Mouse (Mus musculus): ENCODE data around the gene Map2k5. TPM values are rescaled to one million over a fixed set of nuclear protein-coding genes. Genes with fewer than 3 reads are reported as not detected.

Gene Map2k5
- polyA plus RNA-seq, 1 experiment from 2014 or later, result 38.4 TPM

- H3K9ac ChIP-seq (replicated peaks; ENCODE audit: low read length), result no peak overlapping the region
- H3K4me3 ChIP-seq (ENCODE audit: low read length), result no peak overlapping the region
- H3K9me3 ChIP-seq (ENCODE audit: low read length), result no peaks in the 10 kb centered on the region
- no peak for ATAC-seq (ENCODE audit: low FRiP score, low TSS enrichment)
- H3K4me1 ChIP-seq (ENCODE audit: insufficient read depth, low read length), result 0 out of 2 replicates have a peak, but pooled peaks cover 3% of the 10 kb centered on the region
- no peaks in the 10 kb centered on the region for H3K27me3 ChIP-seq (ENCODE audit: insufficient read depth, low read length)
- no peak overlapping the region for H3K27ac ChIP-seq (ENCODE audit: low read length)
- no peak overlapping the region for H3K4me2 ChIP-seq (replicated peaks; ENCODE audit: low read depth, low read length)
- H3K36me3 ChIP-seq (ENCODE audit: insufficient read depth, low read length), result 0 out of 2 replicates have a peak, but pooled peaks cover under 1% of the 10 kb centered on the region
- 94% methylated on average over 15 of the region's 15 CpGs for WGBS
Measured at GRCm38 (mm10) chr9:63206769-63207276, 170.9 kb downstream of the Map2k5 start.

- Histone ChIP-seq H3K9ac (replicated peaks; ENCODE audit: low read length) (no peak overlapping the region), H3K36me3 (ENCODE audit: insufficient read depth, low read length) (0 out of 2 replicates have a peak, but pooled peaks cover 2% of the 10 kb centered on the region), H3K27ac (ENCODE audit: low read length) (no peak overlapping the region), H3K4me1 (ENCODE audit: insufficient read depth, low read length) (peaks cover 4% of the 10 kb centered on the region), H3K4me3 (ENCODE audit: low read length) (no peak overlapping the region), H3K9me3 (ENCODE audit: low read length) (no peaks in the 10 kb centered on the region), H3K27me3 (ENCODE audit: insufficient read depth, low read length) (no peaks in the 10 kb centered on the region), H3K4me2 (replicated peaks; ENCODE audit: low read depth, low read length) (no peak overlapping the region)
- ATAC-seq (ENCODE audit: low FRiP score, low TSS enrichment), result no peak
- 81% methylated on average over 3 of the region's 3 CpGs for WGBS
Measured at GRCm38 (mm10) chr9:63203461-63203860, 174.2 kb downstream of the Map2k5 start.

- Histone ChIP-seq H3K9me3 (ENCODE audit: low read length) (no peaks in the 10 kb centered on the region), H3K27me3 (ENCODE audit: insufficient read depth, low read length) (no peaks in the 10 kb centered on the region), H3K9ac (replicated peaks; ENCODE audit: low read length) (no peak overlapping the region), H3K27ac (ENCODE audit: low read length) (peak overlapping the region; percentile 43; the same call in 1 of the 2 replicates), H3K4me3 (ENCODE audit: low read length) (no peak overlapping the region), H3K4me2 (replicated peaks; ENCODE audit: low read depth, low read length) (no peak overlapping the region), H3K36me3 (ENCODE audit: insufficient read depth, low read length) (0 out of 2 replicates have a peak, but pooled peaks cover 2% of the 10 kb centered on the region), H3K4me1 (ENCODE audit: insufficient read depth, low read length) (peaks cover 20% of the 10 kb centered on the region)
- 81% methylated on average over 15 of the region's 15 CpGs for WGBS
- peak; percentile 82 for ATAC-seq (ENCODE audit: low FRiP score, low TSS enrichment)
Measured at GRCm38 (mm10) chr9:63201376-63202323, 176.1 kb downstream of the Map2k5 start.

GRCm38 (mm10) chr9:63197252-63197651, 180.4 kb downstream of the Map2k5 start:
- H3K27ac ChIP-seq (ENCODE audit: low read length), result peak overlapping the region; percentile 7; the same call in 1 of the 2 replicates
- H3K27me3 ChIP-seq (ENCODE audit: insufficient read depth, low read length), result no peaks in the 10 kb centered on the region
- peaks cover 29% of the 10 kb centered on the region for H3K4me1 ChIP-seq (ENCODE audit: insufficient read depth, low read length)
- ATAC-seq (ENCODE audit: low FRiP score, low TSS enrichment), result peak; percentile 41; the same call in 1 of the 2 replicates
- H3K4me2 ChIP-seq (replicated peaks; ENCODE audit: low read depth, low read length), result peak overlapping the region; percentile 39
- no peak overlapping the region for H3K9ac ChIP-seq (replicated peaks; ENCODE audit: low read length)
- peak overlapping the region; percentile 11 for H3K4me3 ChIP-seq (ENCODE audit: low read length)
- no peaks in the 10 kb centered on the region for H3K9me3 ChIP-seq (ENCODE audit: low read length)
- H3K36me3 ChIP-seq (ENCODE audit: insufficient read depth, low read length), result 0 out of 2 replicates have a peak, but pooled peaks cover 2% of the 10 kb centered on the region
- WGBS, result 2% methylated on average over 8 of the region's 8 CpGs

- WGBS, result 42% methylated on average over 8 of the region's 8 CpGs
Measured at GRCm38 (mm10) chr9:63196114-63196682, 181.5 kb downstream of the Map2k5 start.

GRCm38 (mm10) chr9:63195523-63195922, 182.2 kb downstream of the Map2k5 start:
- no peak overlapping the region for H3K4me3 ChIP-seq (ENCODE audit: low read length)
- ATAC-seq (ENCODE audit: low FRiP score, low TSS enrichment), result no peak
- no peak overlapping the region for H3K27ac ChIP-seq (ENCODE audit: low read length)
- no peak overlapping the region for H3K4me2 ChIP-seq (replicated peaks; ENCODE audit: low read depth, low read length)
- H3K9me3 ChIP-seq (ENCODE audit: low read length), result no peaks in the 10 kb centered on the region
- WGBS, result 55% methylated on average over 4 of the region's 4 CpGs
- no peak overlapping the region for H3K9ac ChIP-seq (replicated peaks; ENCODE audit: low read length)
- peaks cover 29% of the 10 kb centered on the region for H3K4me1 ChIP-seq (ENCODE audit: insufficient read depth, low read length)
- H3K27me3 ChIP-seq (ENCODE audit: insufficient read depth, low read length), result no peaks in the 10 kb centered on the region
- no peaks in the 10 kb centered on the region for H3K36me3 ChIP-seq (ENCODE audit: insufficient read depth, low read length)

More at GRCm38 (mm10) chr9:63196114-63196682, 181.5 kb downstream of the Map2k5 start:
- peak; percentile 52; the same call in 1 of the 2 replicates for ATAC-seq (ENCODE audit: low FRiP score, low TSS enrichment)
- H3K4me3 ChIP-seq (ENCODE audit: low read length), result no peak overlapping the region
- no peak overlapping the region for H3K9ac ChIP-seq (replicated peaks; ENCODE audit: low read length)
- peak overlapping the region; percentile 43; the same call in 1 of the 2 replicates for H3K27ac ChIP-seq (ENCODE audit: low read length)
- no peaks in the 10 kb centered on the region for H3K27me3 ChIP-seq (ENCODE audit: insufficient read depth, low read length)
- peaks cover 29% of the 10 kb centered on the region for H3K4me1 ChIP-seq (ENCODE audit: insufficient read depth, low read length)
- no peak overlapping the region; the same call in 1 of the 2 replicates for H3K4me2 ChIP-seq (replicated peaks; ENCODE audit: low read depth, low read length)
- H3K36me3 ChIP-seq (ENCODE audit: insufficient read depth, low read length), result no peaks in the 10 kb centered on the region
- H3K9me3 ChIP-seq (ENCODE audit: low read length), result no peaks in the 10 kb centered on the region

GRCm38 (mm10) chr9:63194791-63195190, 182.9 kb downstream of the Map2k5 start:
- H3K9me3 ChIP-seq (ENCODE audit: low read length), result no peaks in the 10 kb centered on the region
- ATAC-seq (ENCODE audit: low FRiP score, low TSS enrichment), result no peak
- WGBS, result 61% methylated on average over 9 of the region's 9 CpGs
- no peaks in the 10 kb centered on the region for H3K27me3 ChIP-seq (ENCODE audit: insufficient read depth, low read length)
- peaks cover 29% of the 10 kb centered on the region for H3K4me1 ChIP-seq (ENCODE audit: insufficient read depth, low read length)
- no peak overlapping the region for H3K27ac ChIP-seq (ENCODE audit: low read length)
- no peak overlapping the region for H3K9ac ChIP-seq (replicated peaks; ENCODE audit: low read length)
- no peak overlapping the region for H3K4me2 ChIP-seq (replicated peaks; ENCODE audit: low read depth, low read length)
- no peak overlapping the region for H3K4me3 ChIP-seq (ENCODE audit: low read length)
- H3K36me3 ChIP-seq (ENCODE audit: insufficient read depth, low read length), result no peaks in the 10 kb centered on the region

GRCm38 (mm10) chr9:63192809-63193208, 184.9 kb downstream of the Map2k5 start:
- H3K27me3 ChIP-seq (ENCODE audit: insufficient read depth, low read length), result no peaks in the 10 kb centered on the region
- no peak overlapping the region for H3K9ac ChIP-seq (replicated peaks; ENCODE audit: low read length)
- WGBS, result 92% methylated on average over 4 of the region's 4 CpGs
- H3K4me1 ChIP-seq (ENCODE audit: insufficient read depth, low read length), result peaks cover 24% of the 10 kb centered on the region
- H3K27ac ChIP-seq (ENCODE audit: low read length), result no peak overlapping the region
- no peak overlapping the region for H3K4me3 ChIP-seq (ENCODE audit: low read length)
- H3K4me2 ChIP-seq (replicated peaks; ENCODE audit: low read depth, low read length), result no peak overlapping the region
- ATAC-seq (ENCODE audit: low FRiP score, low TSS enrichment), result no peak
- no peaks in the 10 kb centered on the region for H3K9me3 ChIP-seq (ENCODE audit: low read length)
- no peaks in the 10 kb centered on the region for H3K36me3 ChIP-seq (ENCODE audit: insufficient read depth, low read length)

- H3K4me3 ChIP-seq (ENCODE audit: low read length), result no peak overlapping the region
- H3K9me3 ChIP-seq (ENCODE audit: low read length), result no peaks in the 10 kb centered on the region
- no peaks in the 10 kb centered on the region for H3K27me3 ChIP-seq (ENCODE audit: insufficient read depth, low read length)
- H3K4me1 ChIP-seq (ENCODE audit: insufficient read depth, low read length), result peaks cover 9% of the 10 kb centered on the region; the same call in 1 of the 2 replicates
- no peak overlapping the region for H3K9ac ChIP-seq (replicated peaks; ENCODE audit: low read length)
- H3K4me2 ChIP-seq (replicated peaks; ENCODE audit: low read depth, low read length), result no peak overlapping the region
- ATAC-seq (ENCODE audit: low FRiP score, low TSS enrichment), result no peak
- no peak overlapping the region for H3K27ac ChIP-seq (ENCODE audit: low read length)
- peaks cover 4% of the 10 kb centered on the region; the same call in 1 of the 2 replicates for H3K36me3 ChIP-seq (ENCODE audit: insufficient read depth, low read length)
- 28% methylated on average over 7 of the region's 7 CpGs for WGBS
Measured at GRCm38 (mm10) chr9:63187310-63187709, 190.4 kb downstream of the Map2k5 start.

Data from kidney, embryonic 16.5 days (tissue).